Mouse (Mus musculus) thymus, adult 2 months (tissue): ENCODE measurements around the gene Pik3r2.

Experiments
- CTCF ChIP-seq: fragments of 200-500 bp; IDR thresholded peaks from 2 replicates; pipeline ENCODE4 v1.5.1; 2012; ENCODE audit warnings: mild to moderate bottlenecking, control low read depth, low read length, moderate library complexity, borderline replicate concordance; ENCODE audit not compliant: control insufficient read depth, poor library complexity, insufficient read depth; ENCODE audit errors: extremely low read depth
- POLR2A ChIP-seq: fragments of 200-500 bp; IDR thresholded peaks from 2 replicates; pipeline ENCODE4 v1.6.1; 2012; ENCODE audit warnings: mild to moderate bottlenecking, low read length, control low read depth, moderate library complexity; ENCODE audit not compliant: control insufficient read depth, poor library complexity, insufficient read depth; ENCODE audit errors: extremely low read depth

DNA sequence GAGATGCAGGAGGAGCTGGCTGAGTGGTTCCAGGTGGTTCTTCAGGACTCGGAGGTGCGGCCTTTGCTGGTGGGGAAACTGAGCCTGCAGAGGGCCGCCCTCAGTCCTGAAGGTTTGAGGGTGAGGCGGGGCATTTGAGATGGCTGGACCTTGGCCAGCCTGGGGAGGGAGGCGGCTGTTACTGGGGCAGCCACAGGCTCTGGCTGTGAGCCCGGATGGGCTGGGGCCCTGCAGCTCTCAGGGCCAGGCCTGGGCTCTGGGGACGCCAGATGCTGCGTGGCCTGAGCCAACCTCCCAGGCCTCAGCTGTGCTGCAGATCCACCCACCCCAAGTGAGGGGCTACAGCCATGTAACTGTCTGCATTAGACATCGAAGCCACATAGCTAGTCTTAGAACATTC lies 2.7 kb downstream of the Pik3r2 start:
- TF ChIP-seq CTCF = no peak
- no peak for TF ChIP-seq POLR2A
